Mouse (Mus musculus): ENCODE measurements around the gene H2-Q10.
"Not testable (repeated sequence)": the region's sequence is repeated elsewhere in the genome, so short reads cannot be mapped to it uniquely, and the experiment has no call there.

The H2-Q10 gene

DNA sequence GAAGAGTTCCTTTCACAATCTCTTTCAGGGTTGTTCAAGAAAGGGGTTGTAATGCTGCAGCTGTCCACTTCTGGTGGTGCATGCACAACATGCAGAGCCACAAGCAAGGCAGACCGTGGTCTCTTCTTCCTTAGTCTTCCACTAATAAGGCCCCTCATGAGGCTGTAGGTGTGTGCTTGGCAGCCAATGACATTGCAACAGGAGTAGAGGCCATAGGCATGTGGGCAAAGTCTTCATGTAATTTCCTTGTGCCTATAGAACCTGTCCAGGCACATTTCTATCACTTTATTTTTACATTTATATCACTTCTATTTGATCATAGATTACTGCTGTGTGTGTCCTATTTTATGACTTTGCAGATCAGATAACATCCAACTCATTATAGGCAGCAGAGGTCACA lies 11.6 kb upstream of the H2-Q10 start:
- DNase-seq (ENCODE audit: low spot score in 2 of 2): not testable (repeated sequence)

GRCm38 (mm10) chr17:35460513-35461341 lies 9.2 kb upstream of the H2-Q10 start:
- not testable (repeated sequence) for DNase-seq (ENCODE audit: low spot score in 2 of 2)

GRCm38 (mm10) chr17:35465651-35466050 lies 4.2 kb upstream of the H2-Q10 start:
- not testable (repeated sequence) for DNase-seq (ENCODE audit: low spot score in 2 of 2)

DNA sequence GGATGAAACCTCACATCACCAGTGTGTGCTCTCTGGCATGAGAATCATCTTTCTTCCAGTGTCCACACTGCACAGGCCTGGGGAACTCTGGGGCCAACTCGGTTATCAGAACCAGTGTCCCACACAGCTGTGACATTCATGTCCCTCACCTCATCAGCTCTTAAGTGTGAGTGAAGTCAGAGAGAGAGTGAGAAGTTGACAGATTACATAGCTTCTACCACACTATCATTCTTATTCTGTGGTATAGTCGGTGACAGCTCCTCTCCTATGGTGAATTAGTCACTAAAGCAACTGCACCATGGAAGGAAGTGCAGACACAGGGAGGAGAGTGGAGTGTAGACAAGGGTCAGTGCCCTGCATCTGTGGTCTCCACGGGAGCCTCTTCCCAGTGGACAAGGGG lies 953 bp upstream of the H2-Q10 start:
- not testable (repeated sequence) for DNase-seq (ENCODE audit: low spot score in 2 of 2)

- peak; percentile 20 to 34 for DNase-seq (ENCODE audit: low spot score in 2 of 2)
These were observed 14.2 kb downstream of the H2-Q10 start for GRCm38 (mm10) chr17:35484066-35484465.

DNA sequence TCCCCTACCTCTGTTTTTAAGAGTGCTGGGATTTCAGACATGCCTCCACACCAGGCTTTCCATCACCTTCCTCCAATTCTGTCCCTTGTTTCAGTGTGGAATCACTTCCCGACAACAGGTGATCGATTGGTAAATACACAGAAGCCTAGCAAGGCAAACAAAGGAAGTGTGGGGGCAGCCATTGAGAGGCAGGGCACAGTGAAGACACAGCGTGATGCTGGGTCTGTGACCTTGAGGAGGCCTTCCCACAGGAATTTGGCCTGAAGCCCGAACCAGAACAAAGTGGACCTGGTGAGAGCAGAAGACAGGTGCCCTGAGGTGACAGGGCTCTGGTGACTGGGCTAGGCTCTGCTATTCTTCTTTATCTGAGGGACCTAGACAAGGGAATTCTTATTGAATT lies 15.8 kb downstream of the H2-Q10 start:
- no peak for DNase-seq (ENCODE audit: low spot score in 2 of 2)

DNA sequence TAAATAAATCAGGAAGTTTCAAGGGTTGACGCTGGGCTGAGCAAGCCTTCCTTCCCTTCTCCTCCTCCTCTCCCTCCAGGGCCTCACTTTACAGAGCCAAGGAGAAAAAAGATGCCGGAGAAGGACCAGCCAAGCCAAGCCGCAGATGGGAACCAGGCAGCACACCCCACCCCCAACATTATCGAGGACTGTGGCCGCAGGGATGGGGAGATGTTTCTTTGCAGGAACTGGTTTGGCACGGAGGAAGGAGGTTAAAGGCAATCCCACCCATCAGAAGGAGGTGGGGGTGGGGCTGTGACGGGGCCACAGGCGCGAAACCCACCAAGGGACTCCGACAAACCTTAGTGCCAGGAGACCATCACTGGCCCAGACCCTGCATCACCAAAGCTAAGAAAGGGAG lies 16.8 kb downstream of the H2-Q10 start:
- DNase-seq (ENCODE audit: low spot score in 2 of 2): no peak

- DNase-seq (ENCODE audit: low spot score in 2 of 2): no peak
These were observed 18.2 kb downstream of the H2-Q10 start for GRCm38 (mm10) chr17:35488041-35488440.

GRCm38 (mm10) chr17:35490320-35490719 lies 20.4 kb downstream of the H2-Q10 start:
- no peak for DNase-seq (ENCODE audit: low spot score in 2 of 2)

GRCm38 (mm10) chr17:35497124-35497523 lies 27.2 kb downstream of the H2-Q10 start:
- no peak for DNase-seq (ENCODE audit: low spot score in 2 of 2)

DNA sequence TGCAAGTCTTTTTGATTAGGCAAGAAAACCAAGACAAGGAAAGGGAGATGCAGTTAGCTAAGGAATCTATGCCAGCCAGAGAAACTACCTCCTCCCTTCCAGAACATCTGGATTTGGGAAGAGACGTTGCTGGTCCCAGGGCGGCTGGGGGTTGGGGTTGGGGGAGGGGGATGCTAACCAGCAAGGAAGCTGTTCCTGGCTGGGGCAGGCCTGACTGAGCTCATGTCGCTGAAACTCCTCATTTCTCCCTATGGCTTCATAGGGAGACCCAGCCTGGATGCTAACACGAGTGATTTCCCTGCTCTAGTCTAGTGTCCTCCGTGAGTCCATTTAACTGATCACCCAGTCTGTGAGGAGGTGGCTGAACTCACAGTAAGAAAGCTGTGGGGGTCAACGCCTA lies 32.3 kb downstream of the H2-Q10 start:
- DNase-seq (ENCODE audit: low spot score in 2 of 2): no peak

GRCm38 (mm10) chr17:35502762-35503161 lies 32.9 kb downstream of the H2-Q10 start:
- DNase-seq (ENCODE audit: low spot score in 2 of 2): no peak

DNA sequence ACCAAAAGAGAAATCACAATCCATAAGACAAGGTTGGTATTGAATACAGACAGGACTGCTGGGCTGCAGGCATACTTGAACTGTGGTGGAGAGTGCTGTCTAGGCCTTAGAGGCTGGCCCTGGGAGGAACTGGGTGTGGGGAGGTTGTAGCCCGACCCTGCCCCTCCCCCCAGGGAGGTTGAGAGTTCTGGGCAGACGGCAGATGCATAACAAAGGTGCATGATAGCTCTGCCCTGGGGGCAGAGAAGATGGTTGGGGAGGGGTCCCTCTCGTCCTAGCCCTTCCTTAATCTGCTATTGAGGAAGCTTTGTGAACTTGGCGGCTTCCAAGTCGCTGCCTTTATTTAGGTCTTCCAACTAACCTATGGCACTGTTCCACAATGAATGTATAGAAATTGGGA lies 34.0 kb downstream of the H2-Q10 start:
- no peak for DNase-seq (ENCODE audit: low spot score in 2 of 2)

DNA sequence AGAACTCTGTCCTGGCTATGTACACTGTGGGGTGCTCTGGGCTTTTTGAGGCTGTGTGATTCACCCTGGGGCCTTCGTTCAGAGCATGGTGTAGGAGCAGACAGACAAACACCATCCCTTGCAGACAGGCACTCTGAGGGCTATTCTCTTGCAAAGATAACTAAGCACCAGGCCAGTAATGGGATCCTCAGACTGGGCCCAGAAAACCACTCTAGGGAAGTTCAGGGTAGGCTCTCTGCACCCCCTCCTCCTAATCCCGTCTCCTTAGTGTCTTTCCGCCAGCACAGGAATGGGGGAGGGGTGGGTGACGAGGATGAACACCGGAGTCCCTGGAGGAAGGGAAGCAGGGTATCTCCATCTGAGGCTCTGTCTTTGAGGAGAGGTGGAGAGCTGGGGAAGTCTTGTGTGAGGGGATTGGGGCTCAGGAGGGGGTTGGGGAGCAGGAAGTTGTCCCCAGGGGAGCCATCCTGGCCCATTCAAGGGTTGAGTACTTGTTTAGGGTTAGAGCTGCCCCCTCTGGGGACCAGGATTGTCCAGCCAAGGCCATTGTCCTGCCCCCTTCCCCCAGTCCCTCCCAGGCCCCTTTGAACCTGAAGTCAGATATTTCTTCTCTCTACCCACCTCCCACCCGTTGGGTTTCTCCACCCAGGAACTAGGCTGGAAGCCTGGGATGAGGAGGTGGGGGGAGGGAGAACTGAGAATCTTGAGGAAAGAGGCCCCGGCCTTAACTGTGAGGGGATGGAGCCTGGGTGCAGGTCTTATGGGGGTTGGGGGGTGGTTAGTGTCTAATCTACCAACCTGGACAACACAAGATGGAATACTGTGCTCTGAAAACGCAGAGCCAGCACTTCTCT lies 35.0 kb downstream of the H2-Q10 start:
- no peak for DNase-seq (ENCODE audit: low spot score in 2 of 2)

DNA sequence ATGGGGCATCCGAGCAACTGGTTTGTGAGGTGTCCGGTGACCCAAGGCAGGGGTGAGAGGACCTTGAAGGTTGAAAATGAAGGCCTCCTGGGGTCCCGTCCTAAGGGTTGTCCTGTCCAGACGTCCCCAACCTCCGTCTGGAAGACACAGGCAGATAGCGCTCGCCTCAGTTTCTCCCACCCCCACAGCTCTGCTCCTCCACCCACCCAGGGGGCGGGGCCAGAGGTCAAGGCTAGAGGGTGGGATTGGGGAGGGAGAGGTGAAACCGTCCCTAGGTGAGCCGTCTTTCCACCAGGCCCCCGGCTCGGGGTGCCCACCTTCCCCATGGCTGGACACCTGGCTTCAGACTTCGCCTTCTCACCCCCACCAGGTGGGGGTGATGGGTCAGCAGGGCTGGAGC lies 35.9 kb downstream of the H2-Q10 start, which contains the start of gene Pou5f1:
Gene Pou5f1, plus strand, starts transcription at position 243 of the 400 bp plus-strand sequence.
- no peak for DNase-seq (ENCODE audit: low spot score in 2 of 2)

- DNase-seq (ENCODE audit: low spot score in 2 of 2): no peak
These were observed 37.0 kb downstream of the H2-Q10 start for GRCm38 (mm10) chr17:35506881-35507280.

DNA sequence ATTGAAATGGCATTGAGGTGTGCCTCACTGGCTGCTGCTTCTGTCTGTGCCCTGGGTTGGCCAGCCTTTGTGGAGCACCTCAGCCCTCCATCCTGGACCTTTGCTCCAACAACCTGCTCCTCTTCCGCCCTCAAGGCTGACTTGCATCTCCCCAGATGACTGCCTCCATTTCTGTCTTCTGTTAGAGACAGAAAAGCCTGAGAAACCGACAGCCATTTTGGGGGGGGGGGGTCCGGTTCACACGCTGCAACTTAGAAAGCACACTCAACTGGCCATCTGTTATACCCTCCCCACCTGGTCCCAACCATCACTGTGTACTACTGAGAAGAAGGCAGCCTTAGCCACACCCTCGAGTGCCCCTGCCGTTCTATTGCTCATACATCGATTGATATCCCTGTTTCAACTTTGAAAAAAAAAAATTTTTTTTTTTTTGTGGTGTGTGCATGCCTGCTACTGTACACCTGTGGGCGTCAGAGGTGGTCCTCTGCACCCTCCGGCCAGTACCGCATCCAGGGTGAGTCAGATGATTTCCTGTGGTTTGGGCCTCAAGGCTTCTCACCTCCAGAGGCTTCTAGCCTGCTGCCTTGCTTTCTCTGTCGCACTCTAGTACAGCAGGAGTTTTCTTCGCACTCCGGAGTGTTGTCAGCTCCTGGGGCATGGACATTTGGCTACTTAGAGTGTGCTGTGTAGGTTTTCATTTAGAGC lies 37.8 kb downstream of the H2-Q10 start:
- no peak for DNase-seq (ENCODE audit: low spot score in 2 of 2)

DNA sequence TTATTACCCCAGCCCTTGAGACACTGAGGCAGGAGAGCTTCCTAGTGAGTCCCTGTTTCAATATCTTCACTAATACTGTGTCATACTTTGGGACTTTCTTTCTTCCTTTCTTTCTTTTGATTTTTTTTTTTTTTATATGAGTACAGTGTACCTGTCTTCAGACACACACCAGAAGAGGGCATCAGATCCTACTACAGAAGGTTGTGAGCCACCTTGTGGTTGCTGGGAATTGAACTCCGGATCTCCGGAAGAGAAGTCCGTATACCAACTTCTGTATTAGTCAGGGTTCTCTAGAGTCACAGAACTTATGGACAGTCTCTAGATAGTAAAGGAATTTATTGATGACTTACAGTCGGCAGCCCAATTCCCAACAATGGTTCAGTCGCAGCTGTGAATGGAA lies 38.4 kb downstream of the H2-Q10 start:
- not testable (repeated sequence) for DNase-seq (ENCODE audit: low spot score in 2 of 2)

DNA sequence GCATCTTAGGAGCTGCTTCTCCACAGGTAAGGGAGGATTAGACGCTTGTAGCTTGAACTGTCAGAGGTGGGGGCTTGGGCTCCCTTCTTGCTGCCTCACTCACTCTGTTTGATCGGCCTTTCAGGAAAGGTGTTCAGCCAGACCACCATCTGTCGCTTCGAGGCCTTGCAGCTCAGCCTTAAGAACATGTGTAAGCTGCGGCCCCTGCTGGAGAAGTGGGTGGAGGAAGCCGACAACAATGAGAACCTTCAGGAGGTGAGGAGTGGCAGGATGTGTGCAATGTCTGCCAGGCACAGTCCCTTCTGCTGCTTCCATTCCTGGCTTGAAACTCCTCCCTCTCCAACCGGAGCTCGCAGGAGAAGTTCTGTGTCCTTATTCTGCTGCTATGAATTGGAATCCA lies 39.4 kb downstream of the H2-Q10 start:
- peak; percentile 17 to 28 for DNase-seq (ENCODE audit: low spot score in 2 of 2)

- no peak for DNase-seq (ENCODE audit: low spot score in 2 of 2)
These were observed 43.2 kb downstream of the H2-Q10 start for GRCm38 (mm10) chr17:35512916-35513626.

- DNase-seq (ENCODE audit: low spot score in 2 of 2): peak; percentile 59 to 73
These were observed 44.0 kb downstream of the H2-Q10 start for GRCm38 (mm10) chr17:35513886-35514285.

Measured in spleen, postnatal 36 days (tissue).